Mouse (Mus musculus): ENCODE results near the gene Cep126. TPM values are rescaled to one million over a fixed set of nuclear protein-coding genes. Genes with fewer than 3 reads are reported as not detected.

Cep126 gene
- polyA plus RNA-seq, 1 experiment from 2014 or later = 1.5 TPM

GRCm38 (mm10) chr9:8100962-8101361 is 33.1 kb downstream of the Cep126 start:
- Histone ChIP-seq H3K9ac (ENCODE audit: low read length) (no peak overlapping the region), H3K4me1 (ENCODE audit: control insufficient read depth, insufficient read depth, low read length) (no peaks in the 10 kb centered on the region), H3K36me3 (ENCODE audit: control insufficient read depth, insufficient read depth, low read length) (no peaks in the 10 kb centered on the region), H3K27ac (ENCODE audit: low read length) (no peak overlapping the region), H3K4me3 (replicated peaks; ENCODE audit: low read length) (no peak overlapping the region), H3K4me2 (ENCODE audit: low read depth, low read length) (no peak overlapping the region), H3K9me3 (replicated peaks; ENCODE audit: control insufficient read depth, low read length) (no peaks in the 10 kb centered on the region), H3K27me3 (ENCODE audit: control insufficient read depth, insufficient read depth, low read length) (no peaks in the 10 kb centered on the region)
- 72% methylated on average over 6 of the region's 6 CpGs for WGBS
- no peak for ATAC-seq (ENCODE audit: insufficient read depth, low FRiP score)

GRCm38 (mm10) chr9:8078882-8079281 is 55.2 kb downstream of the Cep126 start:
- Histone ChIP-seq H3K4me1 (ENCODE audit: control insufficient read depth, insufficient read depth, low read length) (no peaks in the 10 kb centered on the region), H3K9ac (ENCODE audit: low read length) (no peak overlapping the region), H3K27me3 (ENCODE audit: control insufficient read depth, insufficient read depth, low read length) (no peaks in the 10 kb centered on the region), H3K27ac (ENCODE audit: low read length) (no peak overlapping the region), H3K36me3 (ENCODE audit: control insufficient read depth, insufficient read depth, low read length) (no peaks in the 10 kb centered on the region), H3K9me3 (replicated peaks; ENCODE audit: control insufficient read depth, low read length) (no peaks in the 10 kb centered on the region), H3K4me2 (ENCODE audit: low read depth, low read length) (no peak overlapping the region), H3K4me3 (replicated peaks; ENCODE audit: low read length) (no peak overlapping the region)
- no peak for ATAC-seq (ENCODE audit: insufficient read depth, low FRiP score)
- WGBS = 79% methylated on average over 5 of the region's 5 CpGs

GRCm38 (mm10) chr9:8074345-8074744 is 59.7 kb downstream of the Cep126 start:
- no peaks in the 10 kb centered on the region for H3K36me3 ChIP-seq (ENCODE audit: control insufficient read depth, insufficient read depth, low read length)
- no peaks in the 10 kb centered on the region for H3K27me3 ChIP-seq (ENCODE audit: control insufficient read depth, insufficient read depth, low read length)
- H3K9me3 ChIP-seq (replicated peaks; ENCODE audit: control insufficient read depth, low read length) = no peaks in the 10 kb centered on the region
- no peak overlapping the region for H3K4me2 ChIP-seq (ENCODE audit: low read depth, low read length)
- ATAC-seq (ENCODE audit: insufficient read depth, low FRiP score) = no peak
- no peak overlapping the region for H3K27ac ChIP-seq (ENCODE audit: low read length)
- no peak overlapping the region for H3K4me3 ChIP-seq (replicated peaks; ENCODE audit: low read length)
- H3K9ac ChIP-seq (ENCODE audit: low read length) = no peak overlapping the region
- H3K4me1 ChIP-seq (ENCODE audit: control insufficient read depth, insufficient read depth, low read length) = no peaks in the 10 kb centered on the region

- H3K9me3 ChIP-seq (replicated peaks; ENCODE audit: control insufficient read depth, low read length) = no peaks in the 10 kb centered on the region
- H3K4me1 ChIP-seq (ENCODE audit: control insufficient read depth, insufficient read depth, low read length) = no peaks in the 10 kb centered on the region
- WGBS = 91% methylated on average over 3 of the region's 3 CpGs
- ATAC-seq (ENCODE audit: insufficient read depth, low FRiP score) = no peak; the same call in 1 of the 2 replicates
- no peak overlapping the region for H3K27ac ChIP-seq (ENCODE audit: low read length)
- H3K4me3 ChIP-seq (replicated peaks; ENCODE audit: low read length) = no peak overlapping the region
- no peaks in the 10 kb centered on the region for H3K27me3 ChIP-seq (ENCODE audit: control insufficient read depth, insufficient read depth, low read length)
- no peaks in the 10 kb centered on the region for H3K36me3 ChIP-seq (ENCODE audit: control insufficient read depth, insufficient read depth, low read length)
- no peak overlapping the region for H3K9ac ChIP-seq (ENCODE audit: low read length)
- no peak overlapping the region for H3K4me2 ChIP-seq (ENCODE audit: low read depth, low read length)
Observed at GRCm38 (mm10) chr9:8073203-8073755, 60.8 kb downstream of the Cep126 start.

- no peaks in the 10 kb centered on the region for H3K27me3 ChIP-seq (ENCODE audit: control insufficient read depth, insufficient read depth, low read length)
- H3K4me2 ChIP-seq (ENCODE audit: low read depth, low read length) = no peak overlapping the region
- H3K4me1 ChIP-seq (ENCODE audit: control insufficient read depth, insufficient read depth, low read length) = no peaks in the 10 kb centered on the region
- 72% methylated on average over 3 of the region's 3 CpGs for WGBS
- H3K9me3 ChIP-seq (replicated peaks; ENCODE audit: control insufficient read depth, low read length) = no peaks in the 10 kb centered on the region
- no peak for ATAC-seq (ENCODE audit: insufficient read depth, low FRiP score)
- no peak overlapping the region for H3K27ac ChIP-seq (ENCODE audit: low read length)
- no peak overlapping the region for H3K4me3 ChIP-seq (replicated peaks; ENCODE audit: low read length)
- no peaks in the 10 kb centered on the region for H3K36me3 ChIP-seq (ENCODE audit: control insufficient read depth, insufficient read depth, low read length)
- H3K9ac ChIP-seq (ENCODE audit: low read length) = no peak overlapping the region
Observed at GRCm38 (mm10) chr9:8059636-8060035, 74.5 kb downstream of the Cep126 start.

- 5% methylated on average over 1 of the region's 1 CpGs for WGBS
Observed at GRCm38 (mm10) chr9:8054831-8055230, 79.3 kb downstream of the Cep126 start.

GRCm38 (mm10) chr9:8043044-8043387 is 91.1 kb downstream of the Cep126 start:
- 14% methylated on average over 5 of the region's 5 CpGs for WGBS
- Histone ChIP-seq H3K27me3 (ENCODE audit: control insufficient read depth, insufficient read depth, low read length) (no peaks in the 10 kb centered on the region), H3K4me2 (ENCODE audit: low read depth, low read length) (peak overlapping the region; percentile 59), H3K27ac (ENCODE audit: low read length) (peak overlapping the region; percentile 72; the same call in 1 of the 2 replicates), H3K36me3 (ENCODE audit: control insufficient read depth, insufficient read depth, low read length) (no peaks in the 10 kb centered on the region), H3K9me3 (replicated peaks; ENCODE audit: control insufficient read depth, low read length) (no peaks in the 10 kb centered on the region), H3K9ac (ENCODE audit: low read length) (peak overlapping the region; percentile 81), H3K4me3 (replicated peaks; ENCODE audit: low read length) (peak overlapping the region; percentile 87), H3K4me1 (ENCODE audit: control insufficient read depth, insufficient read depth, low read length) (0 out of 2 replicates have a peak, but pooled peaks cover 4% of the 10 kb centered on the region)
- no peak for ATAC-seq (ENCODE audit: insufficient read depth, low FRiP score)

More at GRCm38 (mm10) chr9:8054831-8055230, 79.3 kb downstream of the Cep126 start:
- no peaks in the 10 kb centered on the region for H3K27me3 ChIP-seq (ENCODE audit: control insufficient read depth, insufficient read depth, low read length)
- H3K9me3 ChIP-seq (replicated peaks; ENCODE audit: control insufficient read depth, low read length) = no peaks in the 10 kb centered on the region
- no peak overlapping the region for H3K9ac ChIP-seq (ENCODE audit: low read length)
- no peaks in the 10 kb centered on the region for H3K4me1 ChIP-seq (ENCODE audit: control insufficient read depth, insufficient read depth, low read length)
- 0 out of 2 replicates have a peak overlapping the region, but pooled peaks have one; percentile 21 for H3K27ac ChIP-seq (ENCODE audit: low read length)
- H3K4me3 ChIP-seq (replicated peaks; ENCODE audit: low read length) = no peak overlapping the region
- no peaks in the 10 kb centered on the region for H3K36me3 ChIP-seq (ENCODE audit: control insufficient read depth, insufficient read depth, low read length)
- peak; percentile 40; the same call in 1 of the 2 replicates for ATAC-seq (ENCODE audit: insufficient read depth, low FRiP score)
- no peak overlapping the region for H3K4me2 ChIP-seq (ENCODE audit: low read depth, low read length)

- peak; percentile 97 for ATAC-seq (ENCODE audit: insufficient read depth, low FRiP score)
- peak within 1 kb of the TSS; percentile 72 for H3K27ac ChIP-seq (ENCODE audit: low read length)
- no peaks in the 10 kb centered on the region for H3K36me3 ChIP-seq (ENCODE audit: control insufficient read depth, insufficient read depth, low read length)
- no peaks in the 10 kb centered on the region for H3K27me3 ChIP-seq (ENCODE audit: control insufficient read depth, insufficient read depth, low read length)
- peak within 1 kb of the TSS; percentile 81 for H3K9ac ChIP-seq (ENCODE audit: low read length)
- H3K4me1 ChIP-seq (ENCODE audit: control insufficient read depth, insufficient read depth, low read length) = 0 out of 2 replicates have a peak, but pooled peaks cover 4% of the 10 kb centered on the region
- peak within 1 kb of the TSS; percentile 59 for H3K4me2 ChIP-seq (ENCODE audit: low read depth, low read length)
- under 1% methylated on average over 39 of the region's 39 CpGs for WGBS
- peak within 1 kb of the TSS; percentile 87 for H3K4me3 ChIP-seq (replicated peaks; ENCODE audit: low read length)
- H3K9me3 ChIP-seq (replicated peaks; ENCODE audit: control insufficient read depth, low read length) = no peaks in the 10 kb centered on the region
Observed at GRCm38 (mm10) chr9:8042338-8043043, 91.6 kb downstream of the Cep126 start, which contains the start of gene Cfap300. TSS of gene Cfap300 (minus strand) at chr9:8042823.

GRCm38 (mm10) chr9:8035546-8035945 is 98.5 kb downstream of the Cep126 start:
- Histone ChIP-seq H3K4me1 (ENCODE audit: control insufficient read depth, insufficient read depth, low read length) (peaks cover 3% of the 10 kb centered on the region; the same call in 1 of the 2 replicates), H3K27ac (ENCODE audit: low read length) (peak overlapping the region; percentile 6; the same call in 1 of the 2 replicates), H3K9me3 (replicated peaks; ENCODE audit: control insufficient read depth, low read length) (no peaks in the 10 kb centered on the region), H3K9ac (ENCODE audit: low read length) (no peak overlapping the region), H3K4me2 (ENCODE audit: low read depth, low read length) (peak overlapping the region; percentile 17), H3K36me3 (ENCODE audit: control insufficient read depth, insufficient read depth, low read length) (no peaks in the 10 kb centered on the region), H3K27me3 (ENCODE audit: control insufficient read depth, insufficient read depth, low read length) (no peaks in the 10 kb centered on the region), H3K4me3 (replicated peaks; ENCODE audit: low read length) (no peak overlapping the region; the same call in 1 of the 2 replicates)
- peak; percentile 83 for ATAC-seq (ENCODE audit: insufficient read depth, low FRiP score)
- 10% methylated on average over 7 of the region's 7 CpGs for WGBS
